Mouse (Mus musculus) duodenum, adult 2 months (tissue): ENCODE measurements around the gene Vmn1r85. TPM values are rescaled to one million over a fixed set of nuclear protein-coding genes. Genes with fewer than 3 reads are reported as not detected.

Experiments
- polyA plus RNA-seq: library from polyadenylated mRNA; depleted of rRNA; stranded (reverse); fragments of >200 nt; gene quantifications from 2 replicates; pipeline ENCODE4 v1.2.3, GENCODE M21; 2012; ENCODE audit warnings: low replicate concordance; rRNA removed

The Vmn1r85 gene
- not detected in 2 replicates for polyA plus RNA-seq

DNA sequence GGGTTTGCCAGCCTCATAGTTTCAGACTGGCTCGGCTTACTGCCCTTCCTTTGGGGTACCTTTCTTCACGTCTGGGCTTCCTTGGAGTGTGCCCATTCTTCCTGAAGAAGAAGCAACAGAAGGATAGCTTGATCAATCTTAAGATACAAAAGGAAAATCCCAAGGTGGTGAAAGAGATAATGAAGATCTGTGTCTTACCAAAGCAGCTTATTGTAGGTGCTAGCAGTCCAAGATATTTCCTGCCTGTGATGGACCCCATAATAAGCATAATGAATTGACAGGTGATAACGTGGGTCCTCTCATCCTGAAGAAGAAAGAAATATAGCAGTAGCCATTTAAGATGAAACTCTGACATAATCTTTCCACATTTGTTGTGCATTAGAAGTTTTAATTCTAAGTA lies at the start of gene Vmn1r85:
Vmn1r85 (minus strand) TSS at position 101 of the 400 bp plus-strand sequence.

DNA sequence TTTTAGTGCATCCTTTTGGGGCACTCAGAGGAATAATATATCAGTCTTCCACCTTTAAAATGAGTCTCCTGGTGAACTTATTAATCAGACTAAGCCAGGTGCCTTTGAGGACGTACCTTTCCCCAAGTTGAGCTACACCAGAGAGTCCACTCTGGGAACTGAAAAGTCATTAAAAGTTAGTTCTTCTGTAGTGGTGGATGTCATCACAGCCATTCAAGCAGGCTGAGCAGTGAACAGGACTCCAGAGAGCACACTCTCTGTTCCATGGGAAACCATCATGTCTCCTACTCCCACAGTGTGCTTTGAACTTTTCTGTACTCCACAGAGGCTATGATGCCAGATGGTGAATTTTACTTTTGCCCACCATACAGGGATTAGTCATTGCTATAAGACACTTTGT lies 45.1 kb upstream of the Vmn1r85 start, which contains the start of gene Vmn1r87:
Vmn1r87 (minus strand) TSS at position 101 of the 400 bp plus-strand sequence.

DNA sequence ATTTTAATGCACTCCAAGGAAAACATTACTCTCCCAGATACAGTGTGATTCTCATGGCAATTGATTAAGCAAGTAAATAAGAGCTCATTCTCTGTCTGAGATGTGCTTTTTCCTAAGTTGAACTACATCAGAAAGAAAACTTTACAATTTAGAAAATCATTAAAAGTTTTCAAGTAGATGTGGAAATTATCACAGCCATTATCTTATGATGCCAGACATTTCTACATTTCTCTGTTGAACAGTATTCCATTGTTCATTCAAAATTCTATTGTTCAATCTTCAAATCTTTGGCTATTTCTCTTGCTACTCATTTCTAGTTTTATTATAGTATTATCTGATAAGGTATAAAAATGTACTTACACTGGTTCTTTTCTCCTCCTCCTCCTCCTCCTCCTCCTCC lies 24.8 kb upstream of the Vmn1r85 start, which contains the start of gene Vmn1r86:
Vmn1r86 (minus strand) TSS at position 101 of the 400 bp plus-strand sequence.

DNA sequence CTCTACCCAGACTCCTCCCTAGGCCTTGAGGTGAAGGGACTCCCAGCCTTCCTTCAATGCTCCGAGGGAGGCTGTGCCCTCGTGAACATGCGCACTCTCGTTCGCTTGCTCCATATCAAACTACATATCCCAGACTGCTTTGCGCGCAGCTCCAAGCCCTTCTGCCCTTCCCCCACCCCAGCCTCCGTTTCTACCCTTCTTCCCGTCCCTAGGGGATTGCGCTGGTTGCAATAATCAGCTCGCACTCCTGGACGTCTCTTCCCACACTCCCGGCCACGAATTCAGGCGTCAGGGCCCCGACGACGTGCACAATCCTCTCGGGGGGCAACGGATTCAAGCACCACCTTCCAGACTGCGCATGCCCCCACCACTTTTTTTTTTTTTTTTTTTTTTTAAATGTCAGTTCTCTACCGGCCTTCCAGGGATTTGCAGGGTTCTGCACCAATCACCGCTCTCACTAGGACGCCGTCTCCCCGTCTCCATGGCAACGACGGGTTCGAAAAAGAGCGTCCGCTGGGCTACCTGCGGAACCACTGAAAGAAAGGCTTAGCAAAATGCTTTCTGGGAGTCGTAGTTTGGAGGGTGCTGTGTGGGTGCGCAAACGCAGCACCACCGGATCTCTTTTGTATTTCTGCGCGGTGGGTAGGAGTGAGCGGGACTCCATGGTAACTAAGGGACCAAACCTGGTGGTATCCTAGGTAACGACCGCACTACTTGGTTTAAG lies 40.5 kb downstream of the Vmn1r85 start, which contains the start of gene Mzf1:
Mzf1 (minus strand) TSS at position 478 of the 724 bp plus-strand sequence.

DNA sequence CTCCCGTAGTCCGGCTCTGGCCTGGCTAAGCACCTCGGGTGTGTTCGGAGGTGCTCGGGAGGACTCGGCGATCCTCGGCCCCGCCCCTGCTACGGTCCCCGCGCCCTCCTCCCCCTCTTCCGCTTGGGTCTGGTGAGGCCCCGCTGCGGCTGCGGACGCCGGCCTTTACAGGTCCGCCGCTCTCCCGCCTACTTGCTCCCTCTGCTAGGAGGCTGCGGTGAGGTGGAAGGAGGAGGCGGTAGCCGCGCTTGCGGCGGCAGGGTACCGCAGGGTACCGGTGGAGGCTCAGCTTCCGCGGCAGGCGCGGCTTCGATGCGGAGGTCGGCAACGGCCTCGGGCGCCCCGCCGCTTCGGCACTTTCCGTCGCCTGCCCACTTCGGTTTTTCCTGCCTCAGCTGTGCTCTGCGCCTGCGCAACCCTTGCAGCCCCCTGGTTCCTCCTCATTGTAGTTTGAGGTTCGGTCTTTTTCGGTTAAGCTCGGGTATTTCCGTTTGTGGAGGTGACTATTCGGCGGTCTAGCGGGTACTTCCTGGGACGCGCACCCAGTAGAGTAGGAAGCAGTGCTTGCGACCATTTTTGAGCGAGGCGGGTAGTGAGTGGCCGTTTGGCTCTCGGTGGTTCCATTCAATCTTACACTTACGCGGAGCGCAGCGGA lies 56.9 kb downstream of the Vmn1r85 start, which contains the start of gene Ube2m:
Ube2m (minus strand) TSS at position 375 of the 655 bp plus-strand sequence.

DNA sequence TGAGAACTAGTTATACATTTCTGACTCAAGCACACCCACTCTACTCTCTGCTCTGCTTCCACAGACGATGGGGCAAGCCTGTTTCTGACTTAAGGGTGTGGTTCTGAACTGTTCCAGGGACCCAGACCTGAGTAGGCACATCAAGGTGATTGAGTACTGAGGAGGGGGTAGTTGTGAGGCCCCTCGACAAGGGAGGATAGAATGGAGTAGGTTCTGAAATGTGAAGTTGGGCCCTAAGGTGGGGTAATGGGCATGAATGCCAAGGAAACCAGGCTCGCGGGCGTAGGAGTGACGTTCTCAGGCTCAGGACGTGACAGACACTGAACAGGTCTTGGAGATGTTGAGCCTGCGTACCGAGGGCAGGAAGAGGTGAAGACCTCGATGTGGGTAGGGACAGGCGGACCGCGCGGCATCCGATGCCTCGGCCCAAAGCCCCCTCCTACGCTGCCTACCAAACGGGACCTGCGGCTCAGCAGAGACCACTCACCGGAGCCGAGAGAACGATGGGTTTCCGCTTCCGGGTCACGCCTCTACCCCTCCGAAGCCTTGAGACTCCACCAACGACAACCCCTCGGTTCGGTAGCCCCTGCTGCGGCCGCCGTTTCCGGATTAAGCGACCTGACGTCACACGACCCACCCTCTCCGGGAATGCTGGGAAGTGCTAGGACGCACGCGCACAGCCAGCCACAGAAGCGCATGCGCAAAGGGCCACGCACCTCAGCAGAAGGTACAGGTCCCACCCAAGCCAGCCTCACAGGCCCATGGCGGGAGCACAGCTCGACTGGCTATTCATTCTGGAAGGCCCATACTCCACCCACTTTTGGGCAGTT lies 60.6 kb downstream of the Vmn1r85 start, which contains the start of gene Chmp2a:
Chmp2a (minus strand) TSS at position 660 of the 830 bp plus-strand sequence.

Other genes starting within 250 kb of the Vmn1r85 start
- 0.16 TPM in 1 of 2 replicates, not detected in the other for gene Zfp128, start 214.0 kb downstream of the Vmn1r85 start, polyA plus RNA-seq
- gene Zscan22, start 197.4 kb downstream of the Vmn1r85 start, polyA plus RNA-seq, result 3.3 and 4.4 TPM in 2 replicates
- gene Rps5, start 172.9 kb downstream of the Vmn1r85 start, polyA plus RNA-seq, result 923 and 1,500 TPM in 2 replicates
- gene Rnf225, start 167.8 kb downstream of the Vmn1r85 start, polyA plus RNA-seq, result 0.14 and 0.33 TPM in 2 replicates
- gene Zfp324, start 129.3 kb downstream of the Vmn1r85 start, polyA plus RNA-seq, result 2.2 and 3.4 TPM in 2 replicates
- 1.6 and 2.4 TPM in 2 replicates for gene Zfp446, start 117.3 kb downstream of the Vmn1r85 start, polyA plus RNA-seq
- 0.53 and 1.1 TPM in 2 replicates for gene Slc27a5, start 97.0 kb downstream of the Vmn1r85 start, polyA plus RNA-seq
- 163 and 224 TPM in 2 replicates for gene Trim28, start 96.1 kb downstream of the Vmn1r85 start, polyA plus RNA-seq
- 40.6 and 44.7 TPM in 2 replicates for gene Zbtb45, start 85.1 kb downstream of the Vmn1r85 start, polyA plus RNA-seq
- 34.9 and 69.3 TPM in 2 replicates for gene Chmp2a, start 60.4 kb downstream of the Vmn1r85 start, polyA plus RNA-seq
- gene Ube2m, start 56.9 kb downstream of the Vmn1r85 start, polyA plus RNA-seq, result 110 and 111 TPM in 2 replicates
- 1.1 and 1.6 TPM in 2 replicates for gene Mzf1, start 40.4 kb downstream of the Vmn1r85 start, polyA plus RNA-seq
- not detected in 2 replicates for gene Vmn1r86, start 24.7 kb upstream of the Vmn1r85 start, polyA plus RNA-seq
- not detected in 2 replicates for gene Vmn1r87, start 45.0 kb upstream of the Vmn1r85 start, polyA plus RNA-seq
- not detected in 2 replicates for gene Vmn1r88, start 64.4 kb upstream of the Vmn1r85 start, polyA plus RNA-seq
- gene Vmn1r89, start 117.8 kb upstream of the Vmn1r85 start, polyA plus RNA-seq, result not detected in 2 replicates
- gene Lig1, start 182.1 kb upstream of the Vmn1r85 start, polyA plus RNA-seq, result 5.4 and 6.0 TPM in 2 replicates
- 1.4 and 1.8 TPM in 2 replicates for gene Zswim9, start 183.5 kb upstream of the Vmn1r85 start, polyA plus RNA-seq
- 2.1 TPM in 1 of 2 replicates, not detected in the other for gene Pla2g4c, start 229.5 kb upstream of the Vmn1r85 start, polyA plus RNA-seq